Mouse (Mus musculus): ENCODE results near the gene Nucb1.
"Not testable (repeated sequence)": the region's sequence is repeated elsewhere in the genome, so short reads cannot be mapped to it uniquely, and the experiment has no call there.

Gene Nucb1

GRCm38 (mm10) chr7:45488293-45489204, 21.7 kb downstream of the Nucb1 start, which contains the start of gene Dhdh:
Dhdh (minus strand) TSS chr7:45488805.
- DNase-seq: peak; percentile 64

GRCm38 (mm10) chr7:45487861-45488292, 22.3 kb downstream of the Nucb1 start:
- no peak for DNase-seq

GRCm38 (mm10) chr7:45486761-45487415, 23.3 kb downstream of the Nucb1 start, which contains the start of gene Gm45808:
Gm45808 (minus strand) TSS chr7:45486811.
- no peak for DNase-seq

GRCm38 (mm10) chr7:45486158-45486557, 24.0 kb downstream of the Nucb1 start:
- DNase-seq: no peak

- not testable (repeated sequence) for DNase-seq
Observed at GRCm38 (mm10) chr7:45484985-45485384, 25.2 kb downstream of the Nucb1 start.

GRCm38 (mm10) chr7:45482166-45482565, 28.0 kb downstream of the Nucb1 start:
- no peak for DNase-seq

- no peak for DNase-seq
Observed at GRCm38 (mm10) chr7:45481374-45481927, 28.8 kb downstream of the Nucb1 start, which contains the start of gene Tulp2. Tulp2 (plus strand) TSS chr7:45481877.

GRCm38 (mm10) chr7:45480310-45480709, 29.9 kb downstream of the Nucb1 start:
- DNase-seq: not testable (repeated sequence)

- DNase-seq: no peak
Observed at GRCm38 (mm10) chr7:45478774-45479173, 31.4 kb downstream of the Nucb1 start.

- DNase-seq: no peak
Observed at GRCm38 (mm10) chr7:45477003-45477402, 33.2 kb downstream of the Nucb1 start.

- DNase-seq: no peak
Observed at GRCm38 (mm10) chr7:45476453-45476852, 33.8 kb downstream of the Nucb1 start.

GRCm38 (mm10) chr7:45475291-45475969, 34.8 kb downstream of the Nucb1 start:
- no peak for DNase-seq

- no peak for DNase-seq
Observed at GRCm38 (mm10) chr7:45470869-45471268, 39.3 kb downstream of the Nucb1 start.

- no peak for DNase-seq
Observed at GRCm38 (mm10) chr7:45467090-45467670, 43.0 kb downstream of the Nucb1 start.

- peak; percentile 98 for DNase-seq
Observed at GRCm38 (mm10) chr7:45466283-45467089, 43.7 kb downstream of the Nucb1 start, which contains the start of gene Bax. Bax (minus strand) TSS chr7:45466898.

GRCm38 (mm10) chr7:45465549-45465948, 44.7 kb downstream of the Nucb1 start:
- DNase-seq: no peak

- no peak for DNase-seq
Observed at GRCm38 (mm10) chr7:45465112-45465511, 45.1 kb downstream of the Nucb1 start.

- DNase-seq: no peak
Observed at GRCm38 (mm10) chr7:45463987-45464778, 46.0 kb downstream of the Nucb1 start.

- not testable (repeated sequence) for DNase-seq
Observed at GRCm38 (mm10) chr7:45462868-45463267, 47.3 kb downstream of the Nucb1 start.

- no peak for DNase-seq
Observed at GRCm38 (mm10) chr7:45462325-45462724, 47.9 kb downstream of the Nucb1 start.

- no peak for DNase-seq
Observed at GRCm38 (mm10) chr7:45461781-45462180, 48.4 kb downstream of the Nucb1 start.
